Mouse (Mus musculus): ENCODE measurements around the gene Nhej1. TPM values are rescaled to one million over a fixed set of nuclear protein-coding genes. Genes with fewer than 3 reads are reported as not detected.

Gene Nhej1
- polyA plus RNA-seq, 1 experiment from 2014 or later = 10.9 TPM

GRCm38 (mm10) chr1:75142301-75143261, 17.6 kb upstream of the Nhej1 start, which contains the start of the genes Cnppd1 and Retreg2:
Gene Cnppd1 (minus strand): TSS chr1:75142711.
Gene Retreg2 (plus strand): TSS chr1:75142778.
- H3K9me3 ChIP-seq = no peaks in the 10 kb centered on the region
- no peaks in the 10 kb centered on the region for H3K27me3 ChIP-seq
- peak within 1 kb of the TSS; percentile 97 for H3K4me3 ChIP-seq
- H3K27ac ChIP-seq = peak within 1 kb of the TSS; percentile 97
- H3K4me2 ChIP-seq = peak within 1 kb of the TSS; percentile 87
- peak; percentile 83 for ATAC-seq (ENCODE audit: insufficient number of reproducible peaks, low FRiP score, low TSS enrichment, low read depth)
- H3K36me3 ChIP-seq = peaks cover 57% of the 10 kb centered on the region
- peaks cover 24% of the 10 kb centered on the region for H3K4me1 ChIP-seq
- peak within 1 kb of the TSS; percentile 92 for H3K9ac ChIP-seq
- under 1% methylated on average over 90 of the region's 91 CpGs for WGBS

- H3K27ac ChIP-seq = peak overlapping the region; percentile 97
- WGBS = under 1% methylated on average over 52 of the region's 53 CpGs
- no peak for ATAC-seq (ENCODE audit: insufficient number of reproducible peaks, low FRiP score, low TSS enrichment, low read depth)
Measured at GRCm38 (mm10) chr1:75141486-75142190, 16.6 kb upstream of the Nhej1 start.

GRCm38 (mm10) chr1:75140601-75141190, 15.7 kb upstream of the Nhej1 start:
- Histone ChIP-seq H3K4me1 (peaks cover 24% of the 10 kb centered on the region), H3K4me2 (peak overlapping the region; percentile 87), H3K36me3 (peaks cover 56% of the 10 kb centered on the region), H3K9ac (peak overlapping the region; percentile 92), H3K27ac (0 out of 2 replicates have a peak overlapping the region, but pooled peaks have one; percentile 97), H3K4me3 (peak overlapping the region; percentile 97), H3K9me3 (no peaks in the 10 kb centered on the region), H3K27me3 (no peaks in the 10 kb centered on the region)
- ATAC-seq (ENCODE audit: insufficient number of reproducible peaks, low FRiP score, low TSS enrichment, low read depth) = no peak
- 52% methylated on average over 4 of the region's 4 CpGs for WGBS

More at GRCm38 (mm10) chr1:75141486-75142190, 16.6 kb upstream of the Nhej1 start:
- Histone ChIP-seq H3K4me1 (peaks cover 24% of the 10 kb centered on the region), H3K4me2 (peak overlapping the region; percentile 87), H3K4me3 (peak overlapping the region; percentile 97), H3K36me3 (peaks cover 56% of the 10 kb centered on the region), H3K9ac (peak overlapping the region; percentile 92), H3K9me3 (no peaks in the 10 kb centered on the region), H3K27me3 (no peaks in the 10 kb centered on the region)

GRCm38 (mm10) chr1:75138448-75138847, 13.4 kb upstream of the Nhej1 start:
- Histone ChIP-seq H3K36me3 (peaks cover 47% of the 10 kb centered on the region), H3K4me1 (peaks cover 15% of the 10 kb centered on the region), H3K4me2 (no peak overlapping the region), H3K27ac (no peak overlapping the region), H3K27me3 (no peaks in the 10 kb centered on the region), H3K9me3 (no peaks in the 10 kb centered on the region), H3K4me3 (no peak overlapping the region), H3K9ac (no peak overlapping the region)
- WGBS = 94% methylated on average over 2 of the region's 2 CpGs
- ATAC-seq (ENCODE audit: insufficient number of reproducible peaks, low FRiP score, low TSS enrichment, low read depth) = no peak

- 55% methylated on average over 3 of the region's 3 CpGs for WGBS
- H3K27ac ChIP-seq = no peak overlapping the region
- no peaks in the 10 kb centered on the region for H3K27me3 ChIP-seq
- no peak for ATAC-seq (ENCODE audit: insufficient number of reproducible peaks, low FRiP score, low TSS enrichment, low read depth)
- no peak overlapping the region for H3K4me3 ChIP-seq
- peaks cover 47% of the 10 kb centered on the region for H3K36me3 ChIP-seq
- no peaks in the 10 kb centered on the region for H3K9me3 ChIP-seq
- H3K4me2 ChIP-seq = no peak overlapping the region
- H3K9ac ChIP-seq = no peak overlapping the region
- H3K4me1 ChIP-seq = peaks cover 13% of the 10 kb centered on the region
Measured at GRCm38 (mm10) chr1:75136730-75137129, 11.7 kb upstream of the Nhej1 start.

- no peak overlapping the region for H3K9ac ChIP-seq
- H3K9me3 ChIP-seq = no peaks in the 10 kb centered on the region
- 71% methylated on average over 6 of the region's 6 CpGs for WGBS
- no peak for ATAC-seq (ENCODE audit: insufficient number of reproducible peaks, low FRiP score, low TSS enrichment, low read depth)
- H3K27me3 ChIP-seq = no peaks in the 10 kb centered on the region
- no peak overlapping the region for H3K27ac ChIP-seq
- H3K4me1 ChIP-seq = peaks cover 12% of the 10 kb centered on the region
- no peak overlapping the region for H3K4me3 ChIP-seq
- H3K36me3 ChIP-seq = peaks cover 47% of the 10 kb centered on the region
- no peak overlapping the region for H3K4me2 ChIP-seq
Measured at GRCm38 (mm10) chr1:75136293-75136692, 11.3 kb upstream of the Nhej1 start.

- 62% methylated on average over 12 of the region's 12 CpGs for WGBS
- no peak for ATAC-seq (ENCODE audit: insufficient number of reproducible peaks, low FRiP score, low TSS enrichment, low read depth)
- H3K9me3 ChIP-seq = no peaks in the 10 kb centered on the region
Measured at GRCm38 (mm10) chr1:75133421-75134207, 8.6 kb upstream of the Nhej1 start, which contains the start of gene Slc23a3. Gene Slc23a3 (minus strand): TSS chr1:75133890.

GRCm38 (mm10) chr1:75128641-75129040, 3.6 kb upstream of the Nhej1 start:
- Histone ChIP-seq H3K27ac (no peak overlapping the region), H3K4me3 (no peak overlapping the region), H3K27me3 (no peaks in the 10 kb centered on the region), H3K9ac (no peak overlapping the region), H3K4me2 (no peak overlapping the region), H3K4me1 (peaks cover 9% of the 10 kb centered on the region), H3K36me3 (no peaks in the 10 kb centered on the region), H3K9me3 (no peaks in the 10 kb centered on the region)
- no peak for ATAC-seq (ENCODE audit: insufficient number of reproducible peaks, low FRiP score, low TSS enrichment, low read depth)
- 79% methylated on average over 3 of the region's 3 CpGs for WGBS

More at GRCm38 (mm10) chr1:75133421-75134207, 8.6 kb upstream of the Nhej1 start, which contains the start of gene Slc23a3:
- H3K9ac ChIP-seq = no peak within 1 kb of the TSS
- H3K4me2 ChIP-seq = no peak within 1 kb of the TSS
- peaks cover 35% of the 10 kb centered on the region for H3K36me3 ChIP-seq
- H3K27me3 ChIP-seq = no peaks in the 10 kb centered on the region
- no peak within 1 kb of the TSS for H3K27ac ChIP-seq
- no peaks in the 10 kb centered on the region for H3K4me1 ChIP-seq
- no peak within 1 kb of the TSS for H3K4me3 ChIP-seq

- no peaks in the 10 kb centered on the region for H3K9me3 ChIP-seq
- 31% methylated on average over 5 of the region's 5 CpGs for WGBS
- no peak for ATAC-seq (ENCODE audit: insufficient number of reproducible peaks, low FRiP score, low TSS enrichment, low read depth)
Measured at GRCm38 (mm10) chr1:75125418-75125817, 418 bp upstream of the Nhej1 start.

GRCm38 (mm10) chr1:75122211-75122610, 2.8 kb downstream of the Nhej1 start:
- H3K4me2 ChIP-seq = no peak overlapping the region
- no peaks in the 10 kb centered on the region for H3K27me3 ChIP-seq
- no peak for ATAC-seq (ENCODE audit: insufficient number of reproducible peaks, low FRiP score, low TSS enrichment, low read depth)
- H3K36me3 ChIP-seq = no peaks in the 10 kb centered on the region
- no peak overlapping the region for H3K4me3 ChIP-seq
- WGBS = 77% methylated on average over 3 of the region's 3 CpGs
- no peak overlapping the region for H3K27ac ChIP-seq
- H3K4me1 ChIP-seq = peaks cover 9% of the 10 kb centered on the region
- no peak overlapping the region for H3K9ac ChIP-seq
- H3K9me3 ChIP-seq = no peaks in the 10 kb centered on the region

More at GRCm38 (mm10) chr1:75125418-75125817, 418 bp upstream of the Nhej1 start:
- no peaks in the 10 kb centered on the region for H3K27me3 ChIP-seq
- H3K4me2 ChIP-seq = peak overlapping the region; percentile 65
- H3K4me3 ChIP-seq = peak overlapping the region; percentile 63
- peak overlapping the region; percentile 98 for H3K27ac ChIP-seq
- H3K4me1 ChIP-seq = peaks cover 9% of the 10 kb centered on the region
- H3K36me3 ChIP-seq = no peaks in the 10 kb centered on the region
- H3K9ac ChIP-seq = no peak overlapping the region

GRCm38 (mm10) chr1:75052091-75052490, 72.9 kb downstream of the Nhej1 start:
- no peaks in the 10 kb centered on the region for H3K9me3 ChIP-seq
- H3K9ac ChIP-seq = no peak overlapping the region
- no peak overlapping the region for H3K4me2 ChIP-seq
- no peak overlapping the region for H3K4me3 ChIP-seq
- no peak overlapping the region for H3K27ac ChIP-seq
- H3K4me1 ChIP-seq = no peaks in the 10 kb centered on the region
- no peaks in the 10 kb centered on the region for H3K27me3 ChIP-seq
- no peaks in the 10 kb centered on the region for H3K36me3 ChIP-seq
- WGBS = 28% methylated on average over 4 of the region's 4 CpGs
- ATAC-seq (ENCODE audit: insufficient number of reproducible peaks, low FRiP score, low TSS enrichment, low read depth) = no peak
